Mouse (Mus musculus) spleen, adult 2 months (tissue): ENCODE data around the gene Kcns3.

Source experiments
- CTCF ChIP-seq: fragments of 200-500 bp; IDR thresholded peaks from 2 replicates; pipeline ENCODE4 v1.5.1; 2011; ENCODE audit warnings: mild to moderate bottlenecking, inconsistent platforms; ENCODE audit not compliant: insufficient read depth, insufficient read length, insufficient replicate concordance; ENCODE audit errors: extremely low read depth
- POLR2A ChIP-seq: fragments of 200-500 bp; IDR thresholded peaks from 2 replicates; pipeline ENCODE4 v1.6.1; 2011; ENCODE audit warnings: low read depth, low read length, inconsistent platforms

DNA sequence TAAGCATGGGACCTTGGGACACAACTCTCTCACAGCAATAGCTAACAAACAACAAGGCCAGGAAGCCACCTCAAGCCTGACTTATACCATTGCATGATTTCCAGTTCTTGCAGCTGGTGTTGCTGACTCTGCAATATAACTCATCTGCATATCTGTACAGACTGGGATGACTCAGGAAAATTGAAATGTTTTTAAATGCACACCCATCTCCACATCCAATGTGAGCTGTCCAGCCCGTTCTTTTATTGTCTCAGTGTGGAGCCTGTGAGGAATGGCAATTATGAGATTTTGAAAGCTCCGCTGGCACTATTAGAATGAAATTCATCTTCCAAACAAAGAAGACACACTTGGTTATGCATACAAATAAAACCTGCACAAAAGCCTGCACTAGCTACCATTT is 84.0 kb downstream of the Kcns3 start:
- no peak for TF ChIP-seq POLR2A
- no peak for TF ChIP-seq CTCF
